Mouse (Mus musculus) induced T-regulatory cell, adult 2 months (primary cell): Measurements from ENCODE around the gene Adam6a.
A peak's percentile ranks its signal among the peaks of the same experiment; 100 is the strongest.
"Not testable (repeated sequence)": the region's sequence is repeated elsewhere in the genome, so short reads cannot be mapped to it uniquely, and the experiment has no call there.

Experiments used
- DNase-seq: peaks from one replicate; pipeline ENCODE4 v3.0.0-alpha.2; 2012; ENCODE audit warnings: low read depth

Gene Adam6a

DNA sequence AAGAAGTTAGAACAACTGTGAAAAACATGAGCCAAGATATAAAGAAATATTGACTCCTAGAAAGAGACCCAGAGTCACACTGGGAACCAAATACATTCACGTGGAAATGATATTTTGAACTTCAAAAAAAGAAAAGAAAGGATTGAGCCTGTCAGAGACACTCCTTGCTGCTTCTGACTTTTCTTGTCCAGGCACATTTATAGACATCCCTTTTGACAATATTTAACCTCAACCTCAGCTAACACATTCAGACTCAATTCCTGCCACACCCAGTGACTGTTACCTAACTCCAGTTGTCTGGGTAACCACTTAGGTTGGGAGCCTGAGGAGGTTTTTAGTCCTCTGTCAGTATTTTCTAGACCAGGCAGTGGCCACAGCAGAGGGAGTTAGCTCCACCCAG lies at the start of gene Adam6a:
Gene Adam6a, plus strand, starts transcription at position 301 of the 400 bp plus-strand sequence.
- DNase-seq: not testable (repeated sequence)

DNA sequence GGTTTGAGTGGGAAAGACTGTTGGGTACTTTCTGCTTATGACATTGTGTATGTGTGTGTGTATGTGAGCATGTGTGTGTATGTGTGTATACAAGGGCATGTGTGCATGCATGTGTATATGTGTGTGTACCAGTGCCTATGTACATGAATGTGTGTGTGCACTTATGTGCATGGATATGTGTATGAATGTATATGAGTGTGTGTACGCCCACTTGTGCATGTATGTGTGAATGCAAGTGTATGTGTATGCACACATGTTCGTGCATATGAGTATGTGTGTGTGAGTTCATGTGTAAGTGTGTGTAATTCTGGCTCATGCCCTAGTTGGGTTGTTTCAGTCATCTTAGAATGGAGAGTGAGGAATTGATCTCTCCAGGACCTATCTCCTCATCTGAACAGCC lies 17.8 kb upstream of the Adam6a start:
- DNase-seq: no peak

DNA sequence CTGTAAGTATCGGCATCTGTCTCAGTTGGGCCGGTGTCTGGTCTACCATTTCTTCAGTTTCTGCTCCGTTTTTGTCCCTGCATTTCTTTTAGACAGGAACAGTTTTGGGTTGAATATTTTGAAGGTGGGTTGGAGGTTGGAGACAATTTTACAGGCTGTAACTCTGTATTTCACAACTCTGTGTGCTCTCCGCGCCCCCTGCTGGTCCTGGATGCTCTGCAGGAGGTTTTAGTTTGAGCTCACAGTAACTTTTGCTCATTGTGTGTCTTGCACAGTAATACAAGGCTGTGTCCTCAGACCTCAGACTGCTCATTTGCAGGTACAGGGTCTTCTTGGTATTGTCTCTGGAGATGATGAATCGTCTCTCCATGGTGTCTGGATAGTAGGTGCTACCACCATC lies 34.5 kb downstream of the Adam6a start:
- peak; percentile 77 for DNase-seq

DNA sequence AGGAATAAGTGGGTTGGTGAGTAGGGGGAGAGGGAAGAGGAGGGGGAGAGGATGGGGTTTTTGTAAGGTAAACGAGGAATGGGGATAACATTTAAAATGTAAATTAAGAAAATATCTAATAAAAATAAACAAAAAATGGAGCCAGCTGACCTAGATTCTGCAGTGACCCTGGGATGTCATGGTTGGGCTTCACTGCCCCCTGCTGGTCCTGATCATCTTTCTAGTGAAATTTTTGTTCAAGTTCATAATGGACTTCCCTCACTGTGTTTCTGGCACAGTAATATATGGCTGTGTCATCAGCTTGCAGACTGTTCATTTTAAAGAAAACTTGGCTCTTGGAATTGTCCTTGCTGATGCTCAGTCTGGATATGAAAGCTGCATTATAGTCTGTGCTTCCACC lies 44.3 kb downstream of the Adam6a start:
- DNase-seq: peak; percentile 57
